19 mouse cellular contexts compared by ENCODE assay signal in genomic region chr4:59160959-59161670, GRCm38 (mm10). TPM values are rescaled to one million over a fixed set of nuclear protein-coding genes. Genes with fewer than 3 reads are reported as not detected.
"Had no signal": no experiment of that assay in that cellular context is flagged by ENCODE, and none has a peak within 500 bp of the region (broad histone marks: within the 10 kb centered on the region; RNA-seq: fewer than 3 reads in every experiment).

No protein-coding gene starts in this region.

- ATAC-seq: midbrain, embryonic 16.5 days had no signal

- H3K27me3 ChIP-seq: liver, embryonic 15.5 days; midbrain, embryonic 12.5 days; neural tube, embryonic 13.5 days; stomach, embryonic 15.5 days had no signal

- H3K4me2 ChIP-seq: liver, embryonic 11.5 days; liver, embryonic 15.5 days; midbrain, embryonic 12.5 days; neural tube, embryonic 13.5 days; stomach, embryonic 15.5 days had no signal

- H3K36me3 ChIP-seq: limb, embryonic 10.5 days; liver, embryonic 15.5 days; midbrain, embryonic 12.5 days; neural tube, embryonic 13.5 days; stomach, embryonic 15.5 days had no signal

- H3K4me3 ChIP-seq: left cerebral cortex, adult 2 months; limb, embryonic 10.5 days; liver, embryonic 15.5 days; megakaryocyte, embryonic 14.5 days; midbrain, embryonic 12.5 days; neural tube, embryonic 13.5 days; stomach, embryonic 15.5 days had no signal

- H3K4me1 ChIP-seq: midbrain, embryonic 12.5 days; neural tube, embryonic 13.5 days; stomach, embryonic 15.5 days had no signal

- H3K27ac ChIP-seq: left cerebral cortex, adult 2 months; limb, embryonic 10.5 days; liver, embryonic 15.5 days; macrophage; midbrain, embryonic 12.5 days; neural tube, embryonic 13.5 days; stomach, embryonic 15.5 days had no signal

- DNase-seq: kidney, adult 18-20 months; kidney, postnatal 25 days; right cerebral cortex, postnatal 14 days; thymus, postnatal 4 days had no signal

- H3K9ac ChIP-seq: liver, embryonic 15.5 days; midbrain, embryonic 12.5 days; neural tube, embryonic 13.5 days; stomach, embryonic 15.5 days had no signal

- H3K9me3 ChIP-seq: limb, embryonic 10.5 days; liver, embryonic 15.5 days; megakaryocyte, embryonic 14.5 days; midbrain, embryonic 12.5 days; neural tube, embryonic 13.5 days; stomach, embryonic 15.5 days had no signal

RNA-seq across cellular contexts. Expression of gene AI481877, which starts 22.3 kb away (rescaled TPM):
- total RNA-seq: layer of hippocampus, postnatal 25 days; left cerebral cortex, adult 2 months; left cerebral cortex, postnatal 14 days had no signal
- polyA plus RNA-seq: kidney, embryonic 14.5 days; limb, embryonic 10.5 days; limb, embryonic 14.5 days; liver, embryonic 11.5 days; liver, embryonic 15.5 days; macrophage; midbrain, embryonic 12.5 days; midbrain, embryonic 16.5 days; neural tube, embryonic 13.5 days; spleen, adult 2 months; stomach, embryonic 15.5 days had no signal
